Mouse (Mus musculus) frontal cortex, adult (tissue): ENCODE data around the gene Tcf20.
A peak's percentile ranks its signal among the peaks of the same experiment; 100 is the strongest.

Experiments
- ATAC-seq: cut with Nextera tagmentation; 2 replicates; pipeline ENCODE4 v1.9.2; 2017; ENCODE audit warnings: mild to moderate bottlenecking, moderate library complexity, mixed read lengths; ENCODE audit not compliant: low TSS enrichment

The Tcf20 gene

GRCm38 (mm10) chr15:82924679-82925425 is 62.8 kb downstream of the Tcf20 start:
- no peak for ATAC-seq

- ATAC-seq, result no peak
Observed at GRCm38 (mm10) chr15:82923531-82923930, 64.1 kb downstream of the Tcf20 start.

- no peak for ATAC-seq
Observed at GRCm38 (mm10) chr15:82922755-82923154, 64.9 kb downstream of the Tcf20 start.

- 0 out of 2 replicates have a peak, but pooled peaks have one; percentile 4 for ATAC-seq
Observed at GRCm38 (mm10) chr15:82922052-82922451, 65.6 kb downstream of the Tcf20 start.

- no peak for ATAC-seq
Observed at GRCm38 (mm10) chr15:82921559-82921958, 66.1 kb downstream of the Tcf20 start.

- no peak; the same call in 1 of the 2 replicates for ATAC-seq
Observed at GRCm38 (mm10) chr15:82920895-82921515, 66.7 kb downstream of the Tcf20 start.

- ATAC-seq, result peak; percentile 27
Observed at GRCm38 (mm10) chr15:82917965-82918364, 69.7 kb downstream of the Tcf20 start.

GRCm38 (mm10) chr15:82917207-82917844 is 70.3 kb downstream of the Tcf20 start:
- peak; percentile 53; the same call in 1 of the 2 replicates for ATAC-seq

- ATAC-seq, result no peak
Observed at GRCm38 (mm10) chr15:82914455-82914854, 73.2 kb downstream of the Tcf20 start.

GRCm38 (mm10) chr15:82911965-82912337 is 75.7 kb downstream of the Tcf20 start:
- ATAC-seq, result peak; percentile 44; the same call in 1 of the 2 replicates

- 0 out of 2 replicates have a peak, but pooled peaks have one; percentile 1 for ATAC-seq
Observed at GRCm38 (mm10) chr15:82911001-82911964, 76.4 kb downstream of the Tcf20 start.

GRCm38 (mm10) chr15:82910596-82910995 is 77.1 kb downstream of the Tcf20 start:
- no peak for ATAC-seq

GRCm38 (mm10) chr15:82909791-82910190 is 77.9 kb downstream of the Tcf20 start:
- no peak for ATAC-seq

GRCm38 (mm10) chr15:82908521-82908920 is 79.2 kb downstream of the Tcf20 start:
- ATAC-seq, result no peak

- peak; percentile 19; the same call in 1 of the 2 replicates for ATAC-seq
Observed at GRCm38 (mm10) chr15:82907306-82907705, 80.4 kb downstream of the Tcf20 start.

- ATAC-seq, result no peak
Observed at GRCm38 (mm10) chr15:82906574-82907061, 81.1 kb downstream of the Tcf20 start.

- no peak for ATAC-seq
Observed at GRCm38 (mm10) chr15:82905431-82906395, 82.0 kb downstream of the Tcf20 start.

GRCm38 (mm10) chr15:82904526-82904925 is 83.1 kb downstream of the Tcf20 start:
- no peak for ATAC-seq

GRCm38 (mm10) chr15:82902521-82902920 is 85.2 kb downstream of the Tcf20 start:
- ATAC-seq, result no peak

GRCm38 (mm10) chr15:82901306-82901705 is 86.4 kb downstream of the Tcf20 start:
- peak; percentile 42 for ATAC-seq
